Mouse (Mus musculus) forebrain, embryonic 10.5 days (tissue): ENCODE measurements at regions not wholly inside any gene's neighbourhood (a gene's known extent, or its start where the extent isn't known, plus 50 kb on each side); places are given as distances from the start of the nearest gene placed in this dataset.
A peak's percentile ranks its signal among the peaks of the same experiment; 100 is the strongest.

ENCODE experiments used
- DNase-seq: peaks from one replicate; pipeline ENCODE4 v3.0.0-alpha.2; 2017; ENCODE audit warnings: low spot score; ENCODE audit errors: extremely low spot score
- H3K27ac ChIP-seq: fragments of 300-500 bp; sonication (generic); 2 replicates; pipeline ENCODE4 v1.5.1; 2016; ENCODE audit warnings: mild to moderate bottlenecking
- H3K27me3 ChIP-seq: fragments of 300-500 bp; sonication (generic); 2 replicates; pipeline ENCODE4 v1.6.1; 2016; ENCODE audit warnings: mild to moderate bottlenecking; ENCODE audit not compliant: poor library complexity, severe bottlenecking
- H3K36me3 ChIP-seq: fragments of 300-500 bp; sonication (generic); replicated peaks from 2 replicates; pipeline ENCODE4 v1.6.1; 2016; ENCODE audit warnings: mild to moderate bottlenecking, moderate library complexity
- H3K4me1 ChIP-seq: fragments of 300-500 bp; sonication (generic); 2 replicates; pipeline ENCODE4 v1.6.1; 2016
- H3K4me3 ChIP-seq: fragments of 300-500 bp; sonication (generic); 2 replicates; pipeline ENCODE4 v1.5.1; 2016; ENCODE audit warnings: mild to moderate bottlenecking, moderate library complexity
- H3K9me3 ChIP-seq: fragments of 300-500 bp; sonication (generic); 2 replicates; pipeline ENCODE4 v1.6.1; 2016; ENCODE audit warnings: mild to moderate bottlenecking, moderate library complexity
- WGBS: fragments of 180-500 bp; shearing (Covaris S2); methylation state at CpG from one replicate; pipeline ENCODE4 v1.1.7; 2016; 5-methylcytosine and 5-hydroxymethylcytosine counted together

GRCm38 (mm10) chr19:42673133-42673532, 60.5 kb upstream of the Loxl4 start:
- peaks cover 87% of the 10 kb centered on the region for H3K27me3 ChIP-seq
- no peaks in the 10 kb centered on the region for H3K9me3 ChIP-seq
- no peaks in the 10 kb centered on the region for H3K36me3 ChIP-seq
- peaks cover 58% of the 10 kb centered on the region for H3K4me1 ChIP-seq
- peak overlapping the region; percentile 73 for H3K27ac ChIP-seq
- no peak overlapping the region; the same call in 1 of the 2 replicates for H3K4me3 ChIP-seq
- 24% methylated on average over 9 of the region's 9 CpGs for WGBS
- peak; percentile 82 for DNase-seq

GRCm38 (mm10) chr19:42669886-42670285, 57.3 kb upstream of the Loxl4 start:
- no peak for DNase-seq
- Histone ChIP-seq H3K4me1 (peaks cover 62% of the 10 kb centered on the region), H3K27me3 (peaks cover 90% of the 10 kb centered on the region), H3K9me3 (no peaks in the 10 kb centered on the region), H3K27ac (peak overlapping the region; percentile 30; the same call in 1 of the 2 replicates), H3K4me3 (no peak overlapping the region), H3K36me3 (no peaks in the 10 kb centered on the region)
- WGBS: 82% methylated on average over 6 of the region's 6 CpGs

- Histone ChIP-seq H3K4me1 (peaks cover 49% of the 10 kb centered on the region), H3K36me3 (no peaks in the 10 kb centered on the region), H3K4me3 (no peak overlapping the region), H3K27me3 (peaks cover 91% of the 10 kb centered on the region), H3K27ac (peak overlapping the region; percentile 40), H3K9me3 (no peaks in the 10 kb centered on the region)
- 79% methylated on average over 14 of the region's 14 CpGs for WGBS
- no peak for DNase-seq
These were observed 55.9 kb upstream of the Loxl4 start for GRCm38 (mm10) chr19:42668385-42669098.

- Histone ChIP-seq H3K4me1 (peaks cover 40% of the 10 kb centered on the region), H3K27me3 (peaks cover 97% of the 10 kb centered on the region), H3K9me3 (no peaks in the 10 kb centered on the region), H3K4me3 (no peak overlapping the region), H3K36me3 (no peaks in the 10 kb centered on the region), H3K27ac (no peak overlapping the region)
- 83% methylated on average over 5 of the region's 5 CpGs for WGBS
- no peak for DNase-seq
These were observed 54.3 kb upstream of the Loxl4 start for GRCm38 (mm10) chr19:42666906-42667305.
